Mouse (Mus musculus): ENCODE results near the gene Slc17a4.

Gene Slc17a4

DNA sequence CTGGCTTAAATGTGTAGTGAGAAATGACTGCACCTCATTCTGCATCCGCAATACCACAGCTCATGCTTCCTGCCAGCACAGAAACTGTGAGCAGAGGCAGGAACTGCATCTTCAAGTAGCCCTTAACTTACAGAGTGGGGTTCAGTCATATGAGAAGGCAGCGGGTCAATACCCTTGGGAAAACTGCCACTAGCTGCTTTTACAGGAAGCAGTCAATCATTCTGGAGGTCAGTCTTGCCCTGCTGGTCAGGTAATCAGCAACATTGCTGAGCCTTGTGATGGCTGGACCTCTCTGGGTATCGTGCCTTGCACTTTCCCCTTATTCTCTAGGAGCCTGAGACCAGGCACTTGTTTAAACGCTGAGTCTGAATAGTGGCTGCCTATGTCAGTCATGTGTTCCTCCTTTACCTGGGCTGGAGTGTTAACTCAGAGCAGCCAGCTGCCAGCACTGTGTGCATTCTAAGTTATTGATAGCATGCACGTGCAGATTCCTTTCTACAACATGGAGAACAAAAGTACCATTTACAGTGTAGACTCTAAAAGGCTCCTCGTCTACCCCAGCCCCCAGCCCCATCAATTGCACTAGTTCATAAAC, 25.7 kb downstream of the Slc17a4 start:
- DNase-seq, result no peak

DNA sequence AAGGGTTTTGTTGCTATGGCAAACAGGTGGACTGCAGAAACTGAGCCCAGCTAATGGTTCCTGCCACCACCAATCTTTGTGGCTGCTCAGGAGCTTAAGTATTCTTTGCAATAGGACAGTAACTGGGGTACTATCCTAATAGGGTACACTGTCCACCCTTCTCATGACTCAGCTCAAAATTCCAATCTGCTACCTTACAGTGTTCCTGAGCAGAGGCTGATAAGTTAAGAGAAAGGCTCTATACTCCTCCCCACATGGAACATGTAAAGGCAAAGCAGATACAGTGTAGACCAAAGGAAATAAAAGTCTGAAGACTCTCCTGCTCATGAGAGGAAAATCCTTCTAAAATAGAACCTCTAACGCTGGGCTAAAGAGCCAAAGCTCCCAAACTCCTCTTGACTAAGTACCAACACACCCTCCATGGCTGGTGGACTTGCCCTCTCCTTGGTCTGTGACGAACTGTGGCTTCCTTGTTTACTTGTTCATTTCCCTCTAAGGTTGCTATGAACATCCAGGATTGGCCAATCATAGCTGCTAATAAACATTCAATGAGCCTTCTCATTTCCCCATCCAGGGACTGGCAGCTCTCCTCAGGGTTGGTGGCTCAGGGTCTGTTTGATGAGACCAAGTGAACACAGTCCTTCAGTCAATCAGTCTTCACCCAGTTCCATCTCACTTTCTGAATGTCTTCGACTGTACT, 27.6 kb downstream of the Slc17a4 start:
- no peak for DNase-seq

DNA sequence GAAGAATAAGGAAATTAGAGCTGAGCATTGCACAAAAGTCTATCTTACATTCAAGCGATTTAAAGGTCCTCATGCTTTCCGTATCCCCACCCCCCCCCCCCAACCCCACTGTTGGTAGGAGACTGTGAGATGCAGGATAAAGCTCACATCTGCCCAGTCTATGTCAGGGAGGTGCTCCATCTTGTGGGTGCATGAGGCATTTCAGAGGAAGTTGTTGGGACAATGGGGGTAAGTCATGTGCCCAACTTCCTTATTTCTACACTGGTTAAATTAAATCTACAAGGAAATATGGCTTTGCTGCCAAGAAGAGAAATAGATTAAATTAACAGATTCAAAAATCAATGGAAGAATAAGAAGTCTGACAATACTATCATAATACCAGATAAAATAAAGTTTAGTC, 29.3 kb downstream of the Slc17a4 start:
- DNase-seq, result no peak

DNA sequence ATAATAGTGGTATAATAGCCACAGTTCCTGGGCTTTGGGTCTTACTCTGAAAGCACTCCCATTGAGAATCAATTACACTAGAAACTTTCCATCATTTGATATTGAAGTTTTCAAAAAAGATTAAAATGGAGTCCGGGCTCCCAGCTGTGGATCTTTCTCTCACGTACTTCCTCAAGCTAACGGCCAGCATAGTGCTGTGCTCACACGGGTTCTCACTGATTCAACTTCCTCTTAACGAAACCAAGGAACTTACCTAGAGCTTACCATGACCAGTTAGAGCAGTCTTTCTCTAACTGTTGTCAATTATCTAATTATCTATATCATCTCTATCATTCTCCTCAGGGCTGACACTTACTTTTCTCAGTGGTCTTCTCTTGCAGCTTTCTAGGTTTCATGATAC, 35.2 kb downstream of the Slc17a4 start:
- DNase-seq, result no peak

DNA sequence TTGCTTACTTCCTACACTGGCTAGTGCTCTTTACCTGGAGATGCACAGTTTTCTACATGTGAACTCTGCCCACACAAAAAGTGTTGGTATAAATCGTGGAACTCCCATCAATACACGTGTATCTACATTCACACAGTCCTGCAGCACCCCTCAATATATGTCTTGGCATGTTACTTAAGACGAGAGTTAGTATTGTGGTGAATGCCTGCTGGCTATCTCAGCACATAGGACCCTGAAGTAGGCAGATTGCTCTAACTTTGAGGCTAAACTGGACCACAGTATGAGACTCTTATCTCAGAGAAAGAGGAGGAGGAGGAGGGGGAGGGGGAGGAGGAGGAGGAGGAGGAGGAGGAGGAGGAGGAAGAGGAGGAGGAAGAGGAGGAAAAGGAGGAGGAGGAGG, 35.7 kb downstream of the Slc17a4 start:
- DNase-seq, result no peak

DNA sequence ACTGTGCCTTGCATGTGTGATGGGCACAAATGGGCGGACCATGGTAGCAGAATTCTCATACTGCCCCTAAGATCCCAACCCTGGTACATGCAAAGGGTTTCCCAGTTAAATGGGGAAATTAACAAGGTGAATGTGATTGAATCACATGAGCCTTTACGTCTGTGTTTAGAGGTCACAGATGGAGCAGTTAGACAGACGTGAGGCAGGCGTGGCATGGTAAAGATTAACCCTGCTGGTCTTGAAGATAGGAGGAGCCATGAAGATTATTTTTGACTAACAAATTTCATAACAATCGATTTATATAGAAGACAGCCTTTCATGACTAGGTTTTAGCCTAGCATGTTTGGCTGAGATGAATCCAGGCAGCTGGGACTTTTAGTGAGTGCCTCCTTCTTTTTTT, 41.7 kb downstream of the Slc17a4 start:
- DNase-seq, result no peak

DNA sequence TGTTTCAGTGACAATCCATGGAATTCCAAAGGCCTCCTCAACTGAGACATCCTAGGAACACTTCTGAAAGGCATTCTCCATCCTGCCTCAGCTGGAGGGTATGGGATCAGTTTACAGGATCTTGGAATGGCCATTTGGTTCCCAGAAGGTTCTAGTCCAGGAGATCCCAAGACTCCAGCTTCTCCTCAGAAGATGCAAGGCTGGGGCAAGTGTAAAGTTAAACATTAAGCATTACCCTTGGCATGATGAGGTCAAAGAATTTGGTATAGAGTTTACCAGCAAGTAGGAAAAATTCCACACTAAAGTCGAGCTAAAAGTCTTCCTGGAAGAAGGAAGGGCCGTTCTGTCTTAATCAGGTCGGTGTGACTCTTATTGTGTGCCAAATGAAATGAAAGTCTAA, 44.8 kb downstream of the Slc17a4 start:
- DNase-seq, result no peak

DNA sequence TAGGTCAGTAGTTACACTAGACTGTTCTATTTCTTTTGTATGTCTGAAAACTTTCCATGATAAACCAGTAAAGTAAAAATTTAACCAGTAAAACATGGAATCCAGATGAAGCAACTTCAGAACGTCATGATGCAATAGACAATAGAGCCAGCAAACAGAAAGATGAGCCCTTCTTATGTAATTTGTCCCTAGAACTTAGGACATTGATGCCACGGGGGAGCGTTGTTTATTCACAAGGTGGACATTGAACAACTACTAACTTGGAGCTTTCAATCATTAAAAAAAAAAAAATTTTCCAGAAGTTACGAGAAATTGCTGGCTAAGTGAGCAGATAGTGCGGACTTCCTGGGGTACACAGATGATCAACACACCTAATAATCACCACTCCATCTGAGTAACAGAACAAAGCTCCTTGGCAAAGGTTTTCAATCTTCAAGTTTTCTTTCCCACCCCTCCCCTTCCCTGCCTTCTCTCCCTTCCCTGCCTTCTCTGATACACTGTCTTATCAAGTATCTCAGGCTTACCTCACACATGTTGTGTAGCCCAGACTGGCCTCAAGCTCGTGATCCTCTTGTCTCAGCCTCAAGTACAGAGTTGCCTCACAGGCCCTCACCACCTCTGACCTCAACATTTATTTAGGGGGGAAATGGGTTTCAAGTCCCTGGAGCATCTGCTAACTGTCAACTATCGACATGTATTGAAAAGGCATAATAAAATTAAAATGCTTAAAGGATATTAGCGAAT, 45.8 kb downstream of the Slc17a4 start:
- no peak for DNase-seq

DNA sequence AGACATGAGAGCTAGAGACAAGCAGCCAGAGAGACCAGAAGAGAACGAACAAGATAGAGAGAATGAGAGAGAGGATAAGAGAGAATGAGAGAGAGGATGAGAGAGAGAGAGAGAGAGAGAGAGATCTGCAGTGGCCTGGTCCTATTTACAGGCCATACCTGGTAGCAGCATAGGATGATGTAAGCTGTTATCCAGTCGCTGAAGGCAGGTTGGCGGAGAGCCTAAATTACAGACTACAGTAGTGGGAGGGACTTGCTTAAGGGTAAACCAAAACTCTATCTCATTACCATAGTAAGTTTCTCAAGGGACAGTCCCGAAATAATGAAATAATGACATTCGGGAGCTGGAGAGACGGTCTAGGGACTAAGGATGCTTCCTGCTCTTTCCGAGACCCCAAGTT, 47.4 kb downstream of the Slc17a4 start, which contains the start of gene Slc17a1:
TSS of gene Slc17a1 (plus strand) at position 346 of the 400 bp plus-strand sequence.
- no peak for DNase-seq

DNA sequence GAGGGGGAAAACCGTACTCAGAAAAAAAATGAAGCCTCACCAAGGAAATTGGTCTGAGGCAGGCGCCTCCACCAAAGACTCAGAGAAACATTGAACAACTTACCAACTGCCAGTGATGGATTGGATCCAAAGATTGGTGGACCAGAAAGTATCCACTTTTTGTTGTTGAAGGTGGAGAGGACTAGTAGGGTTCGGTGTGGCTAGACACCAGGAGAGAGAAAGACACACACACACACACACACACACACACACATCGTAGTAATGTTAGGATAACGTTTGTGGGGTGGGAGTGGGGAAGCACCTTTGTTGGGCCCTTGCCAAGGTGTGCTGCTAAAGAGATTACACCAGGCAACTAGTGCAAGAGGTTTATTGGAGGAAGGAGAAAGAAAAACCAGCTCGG, 47.8 kb downstream of the Slc17a4 start:
- DNase-seq, result no peak

DNA sequence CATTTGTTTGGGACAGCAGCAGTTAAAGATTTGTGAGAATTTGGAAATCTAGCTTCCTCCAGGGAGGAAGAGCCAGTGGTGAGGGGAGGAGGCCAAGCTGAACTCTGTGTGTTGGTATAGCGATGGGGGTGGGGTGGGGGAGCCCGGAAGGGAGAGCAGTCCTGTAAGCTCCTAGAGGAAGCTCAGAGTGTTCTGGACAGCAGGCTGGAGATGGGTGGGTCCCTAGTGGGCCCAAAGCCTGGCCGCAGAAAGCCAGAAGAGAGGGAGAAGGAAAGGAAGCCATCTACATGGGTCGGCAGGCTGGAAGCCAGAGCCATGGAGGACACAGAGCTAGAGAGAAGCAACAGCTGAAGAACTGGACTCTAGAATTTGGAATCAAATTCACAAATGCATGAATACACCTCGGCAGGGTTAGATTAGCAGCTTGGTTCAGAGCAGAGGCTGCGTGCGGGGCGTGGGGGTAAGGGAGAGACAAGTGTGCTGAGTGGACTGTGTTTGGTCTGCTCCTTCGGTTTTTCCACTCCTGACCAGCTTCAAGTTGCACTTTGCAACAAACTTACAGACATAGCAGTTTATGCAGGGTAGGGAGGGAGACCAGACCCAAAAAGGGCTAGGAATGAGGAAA, 48.6 kb downstream of the Slc17a4 start:
- DNase-seq, result no peak

DNA sequence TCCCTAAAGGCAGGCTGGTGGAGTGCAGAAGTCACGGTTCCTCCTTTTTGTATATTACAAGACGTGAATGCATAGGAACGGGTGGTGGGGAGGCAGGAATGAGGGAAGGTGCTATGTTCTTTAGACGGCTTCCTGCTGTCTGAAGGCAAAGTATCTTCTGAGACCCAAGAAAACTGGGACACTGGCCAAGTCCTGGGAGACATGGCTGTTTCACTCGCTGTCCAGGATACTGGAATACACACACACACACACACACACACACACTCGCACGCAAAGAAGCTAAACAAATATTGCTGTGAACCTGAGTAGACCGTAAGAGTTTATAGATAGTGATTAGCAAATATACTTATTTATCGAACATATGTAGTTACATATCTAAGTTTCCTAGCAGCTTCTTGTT, 50.1 kb downstream of the Slc17a4 start:
- no peak for DNase-seq

DNA sequence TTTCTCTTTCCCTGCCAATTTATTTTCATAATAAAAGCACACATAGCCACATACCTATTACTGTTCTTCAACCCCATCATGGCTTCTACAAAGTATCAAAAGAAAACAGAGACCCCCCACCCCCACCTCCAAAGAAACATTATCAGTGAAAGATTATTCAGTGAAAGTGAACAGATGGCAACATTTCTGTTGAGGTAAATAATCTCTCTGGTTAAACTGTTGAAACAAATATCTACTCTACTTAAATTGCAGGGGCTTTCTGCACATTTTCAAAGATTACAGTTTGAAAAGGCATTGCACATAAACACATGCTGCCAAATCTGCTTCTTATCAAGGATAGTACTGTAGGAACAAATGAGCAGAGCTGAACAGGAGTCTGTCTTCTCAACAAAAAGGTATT, 53.0 kb downstream of the Slc17a4 start:
- no peak for DNase-seq

DNA sequence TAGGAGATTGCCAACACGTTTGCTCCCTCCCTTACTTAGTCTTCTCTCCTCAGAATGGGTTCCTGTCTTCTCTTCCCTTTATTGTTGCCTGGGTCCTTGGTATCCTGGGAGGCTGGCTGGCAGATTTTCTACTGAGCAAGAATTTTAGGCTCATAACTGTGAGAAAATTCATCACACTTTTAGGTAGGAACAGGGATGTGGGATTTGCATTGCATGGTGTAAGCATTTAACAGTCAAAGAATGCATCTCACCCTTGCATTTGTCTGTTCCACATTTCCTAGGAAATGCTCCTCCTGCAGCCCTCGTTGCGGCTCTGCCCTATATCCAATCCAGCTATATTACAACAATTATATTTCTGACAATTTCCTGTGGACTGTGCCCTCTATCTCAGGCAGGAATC, 58.4 kb downstream of the Slc17a4 start:
- no peak for DNase-seq

DNA sequence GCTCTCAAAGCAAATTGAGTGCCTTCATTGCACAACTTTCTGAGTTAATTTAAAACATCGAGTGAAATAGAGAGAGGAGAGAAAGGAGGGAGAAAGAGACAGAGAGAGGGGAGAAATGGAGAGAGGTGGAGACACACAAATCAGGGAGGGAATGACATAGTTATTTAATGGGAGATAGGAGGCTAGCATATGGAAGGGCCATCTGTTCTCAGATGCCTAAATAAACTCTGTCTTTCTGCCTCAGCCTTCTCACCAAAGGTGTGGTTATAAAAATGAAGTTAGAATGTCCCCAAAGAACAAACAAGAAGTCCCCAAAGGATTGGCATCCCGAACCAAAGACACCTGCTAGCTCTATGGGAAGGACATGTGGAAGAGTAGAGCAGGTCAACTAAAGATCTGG, 65.5 kb downstream of the Slc17a4 start:
- no peak for DNase-seq
